Mouse (Mus musculus) kidney, adult 18-20 months (tissue): ENCODE measurements at regions not wholly inside any gene's neighbourhood (a gene's known extent, or its start where the extent isn't known, plus 50 kb on each side); places are given as distances from the start of the nearest gene placed in this dataset.

Source experiments
- DNase-seq: peaks from one replicate; pipeline ENCODE4 v3.0.0; 2021

- DNase-seq, result no peak
Measured at GRCm38 (mm10) chr10:8070472-8070871, 114.4 kb upstream of the Tab2 start.

- DNase-seq, result no peak
Measured at GRCm38 (mm10) chr10:8066926-8067325, 110.9 kb upstream of the Tab2 start.

- DNase-seq, result no peak
Measured at GRCm38 (mm10) chr10:8065746-8066145, 109.7 kb upstream of the Tab2 start.

GRCm38 (mm10) chr10:8064281-8064680 lies 108.3 kb upstream of the Tab2 start:
- no peak for DNase-seq

- peak; percentile 31 for DNase-seq
Measured at GRCm38 (mm10) chr10:8063458-8064090, 107.5 kb upstream of the Tab2 start.

GRCm38 (mm10) chr10:8060987-8061386 lies 105.0 kb upstream of the Tab2 start:
- no peak for DNase-seq

- no peak for DNase-seq
Measured at GRCm38 (mm10) chr10:8059769-8060168, 103.7 kb upstream of the Tab2 start.

- DNase-seq, result no peak
Measured at GRCm38 (mm10) chr10:8057855-8058254, 101.8 kb upstream of the Tab2 start.

GRCm38 (mm10) chr10:8055293-8055692 lies 99.3 kb upstream of the Tab2 start:
- no peak for DNase-seq

- DNase-seq, result no peak
Measured at GRCm38 (mm10) chr10:8043416-8044163, 87.6 kb upstream of the Tab2 start.

- no peak for DNase-seq
Measured at GRCm38 (mm10) chr10:8042306-8042705, 86.3 kb upstream of the Tab2 start.

- DNase-seq, result no peak
Measured at GRCm38 (mm10) chr10:8041790-8042189, 85.8 kb upstream of the Tab2 start.

GRCm38 (mm10) chr10:8037986-8038631 lies 82.1 kb upstream of the Tab2 start:
- no peak for DNase-seq

- DNase-seq, result no peak
Measured at GRCm38 (mm10) chr10:8036293-8036692, 80.3 kb upstream of the Tab2 start.

- DNase-seq, result no peak
Measured at GRCm38 (mm10) chr10:8035310-8035709, 79.3 kb upstream of the Tab2 start.

GRCm38 (mm10) chr10:8032203-8032602 lies 76.2 kb upstream of the Tab2 start:
- DNase-seq, result no peak

- peak; percentile 15 for DNase-seq
Measured at GRCm38 (mm10) chr10:8028840-8029239, 72.8 kb upstream of the Tab2 start.

GRCm38 (mm10) chr10:8027023-8027422 lies 71.0 kb upstream of the Tab2 start:
- no peak for DNase-seq

GRCm38 (mm10) chr10:8023741-8024140 lies 67.7 kb upstream of the Tab2 start:
- DNase-seq, result no peak

GRCm38 (mm10) chr10:8021971-8022370 lies 65.9 kb upstream of the Tab2 start:
- no peak for DNase-seq

GRCm38 (mm10) chr10:8020916-8021705 lies 65.1 kb upstream of the Tab2 start:
- no peak for DNase-seq

- no peak for DNase-seq
Measured at GRCm38 (mm10) chr10:8020113-8020512, 64.1 kb upstream of the Tab2 start.
